Mouse (Mus musculus): Measurements from ENCODE around the gene Sh2b1. TPM values are rescaled to one million over a fixed set of nuclear protein-coding genes. Genes with fewer than 3 reads are reported as not detected.

Gene Sh2b1
- 65.6 and 74.5 TPM in 2 replicates for polyA plus RNA-seq (2012; rRNA removed)

GRCm38 (mm10) chr7:126474993-126475581 is at the start of gene Sh2b1:
Sh2b1 (minus strand) TSS chr7:126475424.

GRCm38 (mm10) chr7:126503273-126503878 is 28.2 kb upstream of the Sh2b1 start, which contains the start of gene Atxn2l:
Atxn2l (minus strand) TSS chr7:126503437.

DNA sequence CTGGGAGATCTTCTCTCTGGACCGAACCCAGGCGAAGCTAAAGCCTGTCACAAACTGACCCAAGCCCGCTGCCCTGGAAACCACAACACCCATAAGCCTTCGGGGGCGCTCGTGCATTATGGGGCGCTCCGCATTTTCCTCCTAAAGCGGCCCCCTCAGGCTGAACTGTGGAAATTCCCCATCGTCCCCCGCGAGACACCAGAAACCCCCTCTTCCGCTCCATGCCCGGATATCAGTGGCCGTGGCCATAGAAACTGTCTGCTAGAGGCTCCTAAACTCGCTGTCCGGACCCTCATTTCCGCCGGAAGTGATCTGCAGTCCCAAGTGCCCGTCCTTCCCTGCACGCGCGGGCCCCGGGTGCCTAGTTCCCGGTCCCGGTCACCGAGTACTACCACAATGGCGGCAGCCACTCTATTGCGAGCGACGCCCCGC is 11.8 kb upstream of the Sh2b1 start, which contains the start of gene Tufm:
TSS of gene Tufm (plus strand) at position 310 of the 432 bp plus-strand sequence.

GRCm38 (mm10) chr7:126463004-126463403 is 12.2 kb downstream of the Sh2b1 start, which contains the start of gene Atp2a1:
Atp2a1 (minus strand) TSS chr7:126463108.

DNA sequence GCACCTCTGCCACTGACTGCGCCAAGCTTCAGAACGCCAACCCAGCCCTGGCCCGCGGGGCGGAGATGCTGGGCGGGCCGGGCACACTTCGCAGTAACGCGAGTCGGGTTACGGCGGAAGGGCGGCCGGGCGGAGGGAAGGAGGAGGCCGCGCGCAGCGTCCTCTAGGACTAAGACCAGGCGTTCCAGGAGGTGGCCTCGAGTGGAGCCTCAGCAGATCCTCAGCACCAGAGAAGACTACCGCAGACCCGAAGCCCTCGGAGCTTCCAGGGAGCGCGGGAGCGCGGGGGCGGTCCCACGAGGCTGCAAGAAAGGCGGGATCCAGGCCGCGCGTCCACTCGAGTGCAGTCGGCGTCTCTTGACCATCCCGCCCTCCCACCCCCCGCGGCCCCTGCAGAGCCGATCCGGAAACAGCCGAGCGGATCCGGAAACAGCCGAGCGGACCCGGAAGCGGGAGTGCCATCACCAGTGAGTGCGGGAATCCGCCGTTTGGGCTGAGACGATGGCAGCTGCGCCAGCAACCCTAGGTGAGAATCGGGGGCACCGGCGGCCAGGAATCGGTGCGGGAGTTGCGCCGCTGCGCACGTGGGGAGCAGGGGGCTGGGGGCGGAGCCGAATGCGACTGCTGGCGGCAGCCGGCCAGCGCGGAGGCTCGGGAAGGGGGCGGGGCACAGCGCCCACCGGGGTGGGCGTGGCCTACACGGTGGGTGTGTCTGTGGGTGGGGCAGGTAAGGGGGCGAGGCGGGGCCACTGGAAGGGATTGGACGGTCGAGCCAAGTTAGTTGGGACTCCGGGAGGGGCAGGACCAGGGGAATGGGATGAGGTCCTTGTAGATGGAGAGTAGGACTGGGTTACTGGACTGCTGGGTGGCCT is 46.4 kb downstream of the Sh2b1 start, which contains the start of gene Rabep2:
TSS of gene Rabep2 (plus strand) at position 129 of the 872 bp plus-strand sequence.

Other genes starting within 250 kb of the Sh2b1 start
- gene Sbk1, start 202.8 kb downstream of the Sh2b1 start, polyA plus RNA-seq (2012; rRNA removed): 157 TPM in 2 replicates
- gene Lat, start 105.9 kb downstream of the Sh2b1 start, polyA plus RNA-seq (2012; rRNA removed): 5.2 and 7.9 TPM in 2 replicates
- gene Spns1, start 98.0 kb downstream of the Sh2b1 start, polyA plus RNA-seq (2012; rRNA removed): 125 and 216 TPM in 2 replicates
- gene Nfatc2ip, start 78.7 kb downstream of the Sh2b1 start, polyA plus RNA-seq (2012; rRNA removed): 13.8 and 16.7 TPM in 2 replicates
- gene Cd19, start 60.5 kb downstream of the Sh2b1 start, polyA plus RNA-seq (2012; rRNA removed): 0.05 TPM in 2 replicates
- 20.9 and 22.0 TPM in 2 replicates for gene Rabep2, start 46.7 kb downstream of the Sh2b1 start, polyA plus RNA-seq (2012; rRNA removed)
- gene Atp2a1, start 12.3 kb downstream of the Sh2b1 start, polyA plus RNA-seq (2012; rRNA removed): 0.32 and 13.7 TPM in 2 replicates
- 98.2 and 125 TPM in 2 replicates for gene Tufm, start 11.9 kb upstream of the Sh2b1 start, polyA plus RNA-seq (2012; rRNA removed)
- gene Atxn2l, start 28.0 kb upstream of the Sh2b1 start, polyA plus RNA-seq (2012; rRNA removed): 108 and 145 TPM in 2 replicates
- gene Eif3c, start 91.0 kb upstream of the Sh2b1 start, polyA plus RNA-seq (2012; rRNA removed): 169 and 181 TPM in 2 replicates
- gene Apobr, start 109.5 kb upstream of the Sh2b1 start, polyA plus RNA-seq (2012; rRNA removed): 0.61 and 0.98 TPM in 2 replicates
- gene Cln3, start 110.4 kb upstream of the Sh2b1 start, polyA plus RNA-seq (2012; rRNA removed): 33.1 and 33.9 TPM in 2 replicates
- gene Il27, start 119.5 kb upstream of the Sh2b1 start, polyA plus RNA-seq (2012; rRNA removed): not detected in 2 replicates
- 2.4 and 5.1 TPM in 2 replicates for gene Nupr1, start 155.4 kb upstream of the Sh2b1 start, polyA plus RNA-seq (2012; rRNA removed)
- 35.7 and 51.2 TPM in 2 replicates for gene Sgf29, start 173.9 kb upstream of the Sh2b1 start, polyA plus RNA-seq (2012; rRNA removed)
- 0.28 and 0.40 TPM in 2 replicates for gene Sult1a1, start 201.0 kb upstream of the Sh2b1 start, polyA plus RNA-seq (2012; rRNA removed)
- 57.0 and 128 TPM in 2 replicates for gene Bola2, start 220.0 kb upstream of the Sh2b1 start, polyA plus RNA-seq (2012; rRNA removed)
- gene Slx1b, start 220.4 kb upstream of the Sh2b1 start, polyA plus RNA-seq (2012; rRNA removed): 26.9 and 29.2 TPM in 2 replicates
- gene Coro1a, start 232.4 kb upstream of the Sh2b1 start, polyA plus RNA-seq (2012; rRNA removed): 36.3 and 47.5 TPM in 2 replicates